Mouse (Mus musculus) CD8-positive naive resting alpha-beta T cell, adult 2 months (primary cell): Measurements from ENCODE around the gene Gm49776.

Experiments used
- DNase-seq, 2 experiments: peaks; one replicate each; pipeline ENCODE4 v3.0.0; 2022; ENCODE audit warnings: low read depth in 2 of 2, low spot score in 2 of 2

Gene Gm49776

GRCm38 (mm10) chr16:18234671-18235388 is 23.3 kb downstream of the Gm49776 start, which contains the start of gene Zdhhc8:
Zdhhc8 (minus strand) TSS chr16:18235136.
- DNase-seq: peak; percentile 24 to 41

DNA sequence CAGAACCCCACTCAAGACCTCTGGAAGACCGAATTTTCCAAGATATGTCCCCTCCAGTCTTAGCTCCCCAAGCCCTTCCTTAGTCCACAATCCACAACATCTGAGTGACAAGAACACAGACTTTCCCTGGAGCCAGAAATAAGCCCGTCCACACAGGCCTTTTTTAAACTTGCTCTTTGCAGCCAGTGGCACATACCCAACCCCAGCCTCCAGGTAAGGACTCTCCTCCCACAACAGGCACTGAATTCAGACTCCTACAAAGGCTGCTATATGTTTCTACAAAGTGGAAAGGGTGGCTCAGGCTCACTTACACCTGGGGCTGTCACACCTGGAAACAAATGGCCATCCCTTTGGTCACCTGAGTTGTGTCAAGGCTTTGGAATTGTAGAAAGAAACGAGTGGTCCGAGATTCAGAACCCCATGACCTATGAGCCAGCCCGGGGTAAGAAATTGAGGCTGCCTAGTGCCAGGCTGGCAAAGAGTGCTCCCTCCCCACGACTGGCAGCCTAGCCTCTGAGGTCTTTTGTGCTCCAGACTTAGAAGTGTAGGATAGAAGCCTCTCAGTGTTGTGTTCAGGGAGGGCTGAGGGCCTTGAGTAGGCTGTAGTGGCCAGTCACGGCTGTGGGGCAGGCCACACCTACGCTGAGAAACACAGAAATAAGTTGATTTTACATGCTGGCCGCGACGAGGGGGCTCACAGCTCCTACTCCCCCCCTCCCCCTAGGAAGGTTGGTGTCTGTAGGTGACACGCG is 24.0 kb downstream of the Gm49776 start:
- no peak for DNase-seq

- no peak for DNase-seq
These were observed 24.7 kb downstream of the Gm49776 start for GRCm38 (mm10) chr16:18233451-18233850.

- no peak for DNase-seq
These were observed 26.7 kb downstream of the Gm49776 start for GRCm38 (mm10) chr16:18231451-18231850.

DNA sequence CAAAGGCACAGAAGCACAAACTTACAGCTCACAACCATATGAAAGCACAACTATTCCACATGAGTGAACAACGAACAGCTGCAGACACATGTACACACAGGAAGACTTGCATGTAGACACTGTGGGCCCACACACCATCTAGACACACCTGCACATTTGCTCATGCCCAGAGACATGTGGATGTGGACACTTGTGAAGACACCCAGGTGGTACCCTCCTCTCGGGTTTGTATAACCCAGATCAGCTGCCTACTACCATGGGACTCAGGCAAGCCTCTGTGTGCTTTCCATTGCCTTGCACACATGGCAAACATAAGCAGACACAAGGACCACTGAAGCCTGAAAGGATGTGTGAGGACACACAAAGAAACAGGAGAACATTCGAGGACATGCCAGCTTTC is 27.1 kb downstream of the Gm49776 start:
- DNase-seq: no peak

DNA sequence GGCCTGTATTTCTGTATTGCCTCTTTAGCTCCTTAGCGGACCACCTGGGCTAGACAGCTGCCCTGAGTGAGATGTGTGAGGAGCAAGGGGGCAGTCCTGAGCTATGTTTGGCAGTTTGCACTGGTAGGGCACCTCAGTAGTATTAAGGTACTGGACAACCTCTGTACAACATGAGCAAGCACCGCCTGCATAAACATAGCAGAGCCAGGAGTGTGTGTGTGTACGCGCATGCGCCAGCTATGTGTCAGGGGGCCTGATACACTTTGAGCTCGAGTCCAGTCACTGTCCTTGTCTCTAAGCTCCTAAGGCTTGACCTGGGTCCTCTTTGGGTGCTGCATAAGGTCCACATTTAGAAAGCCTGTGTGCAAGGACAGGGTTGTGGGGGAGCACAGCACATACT is 27.5 kb downstream of the Gm49776 start:
- DNase-seq: no peak

GRCm38 (mm10) chr16:18229622-18230021 is 28.5 kb downstream of the Gm49776 start:
- DNase-seq: no peak

DNA sequence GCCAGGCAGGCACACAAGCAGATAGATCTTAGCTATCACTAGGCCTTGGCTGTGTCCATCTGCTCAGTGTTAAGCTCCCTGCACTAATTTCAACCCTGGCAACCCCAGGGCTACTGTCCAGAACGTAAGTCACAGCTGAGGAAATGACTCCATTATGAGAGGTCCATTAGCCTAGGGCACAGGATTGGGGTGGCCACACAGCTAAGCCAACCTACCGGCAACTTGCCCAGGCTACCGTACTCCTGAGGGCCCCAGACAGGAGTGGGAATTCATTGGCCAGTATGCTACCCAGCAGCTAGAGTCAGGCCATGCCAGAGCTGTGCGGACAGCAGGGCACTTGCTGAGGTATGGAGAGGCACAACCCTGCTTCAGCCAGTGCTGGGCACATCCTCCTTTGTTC is 29.3 kb downstream of the Gm49776 start:
- no peak for DNase-seq

GRCm38 (mm10) chr16:18227897-18228422 is 30.2 kb downstream of the Gm49776 start:
- no peak for DNase-seq

DNA sequence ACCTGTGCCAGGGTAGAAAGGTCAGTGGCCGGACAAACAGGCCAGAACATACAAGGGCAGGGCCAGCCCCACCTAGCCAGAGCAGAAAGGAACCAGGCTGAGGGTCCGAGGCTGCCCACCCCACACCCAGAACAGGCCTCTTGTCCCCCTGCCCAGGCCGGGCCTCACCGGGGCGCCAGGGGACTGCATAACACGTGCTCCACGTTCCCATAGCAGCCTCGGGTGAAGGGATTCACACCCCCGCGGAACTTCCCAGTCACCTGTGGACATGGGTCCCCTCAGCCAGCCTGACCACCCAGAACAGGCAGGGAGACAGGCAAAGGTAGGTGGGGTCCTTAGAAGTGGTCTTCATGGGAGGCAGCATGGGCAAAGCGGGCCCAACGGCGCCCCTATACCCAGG is 30.9 kb downstream of the Gm49776 start:
- no peak for DNase-seq

- no peak for DNase-seq
These were observed 35.9 kb downstream of the Gm49776 start for GRCm38 (mm10) chr16:18222188-18222587.

DNA sequence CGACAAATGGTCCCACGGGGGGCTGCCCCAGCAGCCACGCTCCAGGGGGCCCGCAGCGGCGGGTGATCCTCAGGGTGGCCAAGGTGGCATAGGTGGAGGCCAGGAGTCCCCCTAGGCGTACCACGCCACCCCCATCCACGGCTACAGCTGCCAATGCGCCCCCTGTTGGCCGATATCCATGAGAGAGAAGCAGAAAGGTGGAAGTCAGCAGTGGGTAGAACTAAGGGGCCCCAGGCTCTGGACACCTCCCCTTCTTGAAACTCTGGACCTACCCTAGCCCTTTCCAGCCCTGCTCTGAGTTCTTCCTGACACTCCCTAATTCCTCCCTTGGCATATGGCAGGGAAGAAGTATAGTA is 36.6 kb downstream of the Gm49776 start:
- DNase-seq: no peak

DNA sequence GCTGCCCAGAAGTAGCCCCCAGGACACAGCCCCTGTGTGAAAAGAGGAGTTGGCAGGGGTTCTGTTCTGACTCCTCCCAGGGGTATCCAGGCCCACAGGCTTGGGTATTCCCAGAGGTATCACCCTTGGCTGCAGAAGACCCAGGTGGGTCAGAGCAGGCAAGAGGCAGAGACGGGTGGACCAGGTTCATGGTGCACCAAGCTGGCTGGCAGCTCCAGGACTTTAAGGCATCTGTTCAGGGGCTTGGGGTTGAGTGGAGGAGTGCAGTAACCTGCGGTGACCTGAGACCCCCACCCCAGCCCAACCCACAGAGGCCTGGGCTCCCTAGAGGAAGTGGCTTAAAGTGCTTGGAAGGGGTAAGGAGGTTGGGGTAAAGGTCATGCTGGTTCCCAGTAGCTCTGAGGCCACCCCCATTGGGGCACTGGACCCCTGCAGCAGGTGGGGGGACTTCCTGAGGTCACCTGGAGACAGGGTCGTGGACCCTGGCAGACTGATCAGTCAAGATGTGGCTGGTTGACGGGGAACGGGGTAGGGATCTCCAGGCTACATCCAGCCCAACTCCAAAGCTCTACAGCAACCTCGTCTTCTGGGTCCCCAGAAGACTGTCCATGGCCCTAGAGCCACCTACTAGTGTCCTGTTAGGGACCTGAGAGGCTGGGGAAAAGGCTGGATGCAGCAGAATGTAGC is 37.1 kb downstream of the Gm49776 start:
- DNase-seq: no peak

DNA sequence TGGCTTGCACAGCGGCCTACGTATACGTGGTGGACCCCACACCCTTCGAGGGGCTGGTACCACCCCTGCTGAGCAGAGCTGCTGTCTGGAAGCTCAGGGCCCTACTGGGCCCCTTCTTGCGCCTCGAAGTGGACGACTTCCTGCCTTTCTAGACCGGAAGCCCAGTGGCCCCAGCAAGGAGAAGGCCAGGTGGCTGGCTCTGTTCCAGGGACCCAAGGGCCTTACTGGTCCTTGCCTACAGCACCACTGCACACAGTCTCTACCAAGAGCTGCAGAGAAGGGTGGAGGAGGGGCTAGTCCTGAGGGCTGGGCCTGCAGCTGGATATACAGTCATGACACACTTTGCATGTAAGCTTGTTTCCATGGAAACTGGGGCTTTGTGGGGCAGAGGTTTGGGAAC is 38.1 kb downstream of the Gm49776 start:
- DNase-seq: no peak

GRCm38 (mm10) chr16:18218580-18218996 is 39.5 kb downstream of the Gm49776 start:
- DNase-seq: no peak

DNA sequence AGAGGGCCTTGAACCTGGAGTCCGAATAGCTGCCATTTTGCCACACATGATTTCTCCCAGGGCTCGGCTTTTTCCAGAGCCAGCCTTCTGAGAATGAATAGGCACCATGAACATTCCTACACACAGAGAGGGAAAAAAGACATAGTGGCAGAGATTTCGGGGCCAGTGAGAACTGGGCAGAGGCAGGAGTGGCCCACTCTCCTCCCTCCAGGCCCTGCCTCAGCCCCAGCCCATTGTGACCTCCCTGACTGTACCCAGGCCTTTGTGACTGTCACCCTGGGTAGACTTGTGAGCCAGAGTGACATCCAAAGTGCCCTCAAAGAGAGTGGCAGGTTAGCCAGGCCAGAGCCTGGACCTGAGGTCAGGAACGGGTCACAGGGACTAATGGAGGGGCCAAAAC is 40.5 kb downstream of the Gm49776 start, which contains the start of gene Ccdc188:
Gene Ccdc188 (plus strand): TSS at position 301 of the 400 bp plus-strand sequence.
- no peak for DNase-seq

DNA sequence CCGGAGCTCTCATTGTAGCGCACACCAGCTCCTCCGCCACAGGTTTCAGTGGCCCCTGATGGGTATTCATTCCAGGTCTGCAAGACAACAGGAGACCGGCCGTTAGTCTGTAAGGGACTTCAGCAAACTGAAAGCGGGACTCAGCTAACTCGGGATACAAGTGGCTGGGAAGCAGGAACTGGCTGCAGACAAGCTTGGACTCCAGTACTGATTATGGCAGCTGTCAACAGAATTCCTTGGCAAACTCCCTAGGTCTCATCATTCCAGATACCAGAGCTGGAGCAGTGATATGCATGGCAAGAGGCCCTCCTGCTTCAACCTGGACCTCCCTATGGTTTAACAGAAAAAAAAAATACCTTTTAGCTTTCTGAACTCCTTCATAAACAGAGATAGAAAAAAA is 43.3 kb downstream of the Gm49776 start:
- no peak for DNase-seq

- no peak for DNase-seq
These were observed 44.4 kb downstream of the Gm49776 start for GRCm38 (mm10) chr16:18213689-18214088.

- DNase-seq: peak; percentile 68 to 77
These were observed 46.5 kb downstream of the Gm49776 start for GRCm38 (mm10) chr16:18211417-18212171.

DNA sequence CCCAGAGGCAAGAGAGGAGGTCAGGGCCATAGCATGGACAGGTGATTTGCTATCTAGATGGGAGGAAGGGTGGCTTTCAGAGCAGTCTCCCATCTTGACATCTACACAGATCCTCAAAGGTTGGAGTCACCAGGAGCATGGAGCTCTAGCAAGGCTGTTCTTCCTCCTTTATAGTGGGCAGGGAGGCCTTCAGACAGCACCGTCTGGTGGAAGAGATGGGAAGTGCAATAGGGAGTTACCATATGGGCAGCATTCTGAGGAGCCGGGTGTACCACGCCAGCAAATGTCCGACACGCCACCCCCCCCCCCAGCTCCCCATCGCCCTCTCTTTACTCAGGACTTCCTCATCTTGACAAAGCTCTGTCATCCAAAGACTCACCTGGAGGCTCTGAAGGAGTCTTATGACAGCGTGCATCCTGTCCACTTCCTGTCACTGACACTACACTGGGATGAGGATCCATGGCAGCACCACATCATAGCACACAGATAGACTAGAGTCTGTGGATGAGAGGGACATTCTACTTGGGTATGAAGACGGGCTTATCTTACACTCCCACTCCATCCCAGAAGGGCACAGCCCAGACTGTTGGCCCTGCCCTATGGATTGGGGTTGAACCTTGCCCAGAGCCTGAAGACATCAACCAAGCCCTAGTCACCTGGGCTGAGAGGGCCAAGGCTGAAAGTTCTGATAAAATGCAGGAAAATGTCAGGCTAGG is 47.3 kb downstream of the Gm49776 start:
- peak; percentile 35 to 51 for DNase-seq
